Mouse (Mus musculus): Measurements from ENCODE around the gene Mitd1.
A peak's percentile ranks its signal among the peaks of the same experiment; 100 is the strongest.

Mitd1 gene

GRCm38 (mm10) chr1:37868640-37869039 is 21.6 kb downstream of the Mitd1 start:
- no peak for DNase-seq (ENCODE audit: extremely low read depth, low read depth, low spot score)

- no peak for DNase-seq (ENCODE audit: extremely low read depth, low read depth, low spot score)
Observed at GRCm38 (mm10) chr1:37867684-37868322, 22.4 kb downstream of the Mitd1 start.

GRCm38 (mm10) chr1:37867056-37867455 is 23.2 kb downstream of the Mitd1 start:
- no peak for DNase-seq (ENCODE audit: extremely low read depth, low read depth, low spot score)

- DNase-seq (ENCODE audit: extremely low read depth, low read depth, low spot score) = no peak
Observed at GRCm38 (mm10) chr1:37866286-37866685, 23.9 kb downstream of the Mitd1 start, which contains the start of gene Tsga10. TSS of gene Tsga10 (minus strand) at chr1:37866429.

- no peak for DNase-seq (ENCODE audit: extremely low read depth, low read depth, low spot score)
Observed at GRCm38 (mm10) chr1:37865401-37866215, 24.6 kb downstream of the Mitd1 start.

- DNase-seq (ENCODE audit: extremely low read depth, low read depth, low spot score) = peak; percentile 55
Observed at GRCm38 (mm10) chr1:37864511-37865400, 25.5 kb downstream of the Mitd1 start.

GRCm38 (mm10) chr1:37850696-37851095 is 39.5 kb downstream of the Mitd1 start:
- no peak for DNase-seq (ENCODE audit: extremely low read depth, low read depth, low spot score)

GRCm38 (mm10) chr1:37846878-37847277 is 43.3 kb downstream of the Mitd1 start:
- DNase-seq (ENCODE audit: extremely low read depth, low read depth, low spot score) = no peak

- no peak for DNase-seq (ENCODE audit: extremely low read depth, low read depth, low spot score)
Observed at GRCm38 (mm10) chr1:37831681-37832080, 58.5 kb downstream of the Mitd1 start.

Measured in fat pad, adult 2 months (tissue).